Mouse (Mus musculus) layer of hippocampus, adult 9-10 months (tissue): ENCODE measurements around the gene Gpr25.

ENCODE experiments used
- DNase-seq: peaks from one replicate; pipeline ENCODE4 v3.0.0; 2022; ENCODE audit warnings: low spot score

Gpr25 gene

DNA sequence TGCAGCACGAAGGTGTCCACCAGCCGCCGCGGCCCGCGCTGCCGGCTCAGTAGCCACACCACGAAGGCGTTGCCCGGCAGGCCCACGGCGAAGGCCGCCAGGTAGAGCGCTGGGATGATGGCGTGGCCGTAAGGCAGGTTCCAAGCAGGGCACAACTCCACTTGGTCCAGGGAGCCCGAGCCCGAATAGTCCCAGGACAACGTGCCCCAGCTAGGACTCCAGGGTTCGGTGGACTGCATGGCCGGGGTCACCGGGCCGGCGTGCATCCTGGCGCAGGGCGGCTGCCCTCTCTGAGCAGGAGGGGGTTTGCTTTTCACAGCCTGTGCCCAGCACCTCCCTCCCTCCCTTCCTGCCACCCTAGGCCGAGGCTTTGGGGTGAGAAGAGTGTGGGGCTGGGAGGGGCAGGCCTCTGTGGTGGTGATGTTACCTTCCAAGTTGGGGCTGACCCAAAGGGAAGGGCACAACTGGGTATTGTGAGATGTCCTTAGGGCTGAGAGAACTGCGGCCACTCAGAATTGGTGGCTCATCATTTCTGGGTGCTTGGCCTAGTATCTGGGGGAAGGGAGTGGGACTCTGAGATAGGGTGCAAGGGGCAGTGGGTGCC lies at the start of gene Gpr25:
Gene Gpr25 (minus strand): TSS at position 239 of the 604 bp plus-strand sequence.
- DNase-seq = no peak

DNA sequence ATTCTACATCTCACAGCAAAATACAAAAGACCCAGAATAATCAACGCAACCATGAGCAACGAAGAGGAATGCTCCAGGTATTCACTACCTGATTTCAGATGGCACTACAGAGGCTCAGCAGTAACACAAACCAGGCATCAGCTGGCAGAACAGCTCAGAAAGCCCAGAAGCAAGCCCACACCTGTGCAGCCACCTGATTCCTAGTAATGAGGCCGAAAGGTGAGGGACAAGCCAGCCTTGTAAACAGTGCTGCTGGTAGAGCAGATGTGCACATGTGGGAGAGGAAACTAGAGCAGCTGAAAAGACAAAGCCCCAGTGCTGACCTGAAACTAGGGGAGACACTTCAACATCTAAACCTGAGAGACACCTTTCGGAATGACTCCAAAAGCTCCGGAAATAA lies 48.5 kb upstream of the Gpr25 start:
- DNase-seq = no peak

DNA sequence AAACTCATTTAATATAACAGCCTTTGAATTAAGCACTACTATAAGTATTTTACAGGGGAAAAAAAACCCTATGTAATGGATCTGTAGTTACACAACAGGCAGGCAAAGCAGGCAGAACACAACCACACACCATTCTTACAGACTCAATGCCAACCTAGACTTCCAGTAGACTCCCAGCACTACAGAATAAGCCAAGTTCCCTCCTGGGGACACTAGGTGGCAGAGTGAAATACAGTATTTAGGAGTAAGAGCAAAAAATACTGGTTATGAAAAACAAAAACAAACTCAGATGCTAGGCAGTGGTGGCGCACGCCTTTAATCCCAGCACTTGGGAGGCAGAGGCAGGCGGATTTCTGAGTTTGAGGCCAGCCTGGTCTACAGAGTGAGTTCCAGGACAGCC lies 45.8 kb upstream of the Gpr25 start:
- peak; percentile 36 for DNase-seq

- DNase-seq = no peak
These were observed 33.3 kb upstream of the Gpr25 start for GRCm38 (mm10) chr1:136293961-136294360.

DNA sequence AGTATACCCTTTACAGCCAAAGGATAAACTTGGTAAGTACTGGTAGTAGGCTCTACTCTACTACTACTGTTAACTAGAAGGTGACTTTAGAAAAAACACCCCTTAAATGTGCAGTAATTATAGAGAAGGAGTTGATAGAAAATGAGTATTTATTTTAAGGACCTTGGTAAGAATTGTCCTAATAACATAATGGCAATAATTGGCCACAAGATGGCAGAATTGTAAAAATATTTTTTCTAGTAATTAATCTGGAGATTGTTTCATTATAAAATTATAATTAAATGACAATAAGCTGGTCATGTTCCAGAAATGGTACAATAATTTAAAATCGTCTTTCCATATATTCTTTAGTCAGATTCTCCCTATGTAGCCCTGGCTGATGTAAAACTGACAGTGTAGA lies 29.1 kb upstream of the Gpr25 start:
- DNase-seq = no peak

- no peak for DNase-seq
These were observed 16.7 kb upstream of the Gpr25 start for GRCm38 (mm10) chr1:136277366-136277765.

- DNase-seq = no peak
These were observed 7.6 kb upstream of the Gpr25 start for GRCm38 (mm10) chr1:136268224-136268623.

DNA sequence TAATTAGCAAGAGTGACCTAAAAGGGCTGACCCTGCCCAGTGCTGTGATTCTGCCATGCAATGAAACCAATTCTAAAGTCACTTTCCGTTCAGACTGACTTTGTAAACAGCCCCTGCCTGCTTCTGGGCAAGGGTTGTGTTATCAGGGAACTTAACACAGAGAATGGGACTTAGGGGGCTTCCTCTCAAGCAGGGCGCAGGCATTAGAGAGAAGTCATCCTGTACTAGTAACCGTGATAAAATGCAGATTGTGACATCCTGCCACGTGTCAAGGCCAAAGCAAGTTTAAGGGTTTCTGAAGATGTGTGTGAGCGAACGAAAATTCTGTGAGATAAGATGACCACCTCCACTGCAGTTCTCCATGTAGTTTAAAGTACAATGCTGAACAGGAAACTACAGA lies 5.5 kb upstream of the Gpr25 start:
- DNase-seq = no peak

DNA sequence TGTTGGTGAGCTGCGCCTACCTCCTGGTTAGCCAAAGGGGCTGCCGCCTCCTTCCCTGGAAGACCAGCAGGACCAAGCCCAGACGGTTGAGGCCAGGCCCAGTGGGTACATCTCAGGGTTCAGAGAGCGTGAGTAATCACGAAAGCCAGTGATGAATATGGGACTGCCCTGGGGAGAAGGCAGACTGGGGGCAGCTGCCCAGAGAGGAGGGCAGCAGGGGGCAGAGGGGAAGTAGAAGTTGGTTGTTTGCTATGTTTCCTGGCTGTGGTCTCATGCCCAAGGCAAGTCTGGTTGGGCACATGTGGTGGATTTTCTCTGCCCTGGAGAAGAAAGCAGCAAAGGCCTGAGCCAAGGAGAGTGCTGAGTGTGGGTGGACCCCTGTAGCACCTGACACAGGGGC lies 2.7 kb upstream of the Gpr25 start:
- DNase-seq = no peak

GRCm38 (mm10) chr1:136259893-136260634 lies 609 bp downstream of the Gpr25 start:
- DNase-seq = no peak

- no peak for DNase-seq
These were observed 1.2 kb downstream of the Gpr25 start for GRCm38 (mm10) chr1:136259543-136259892.

- no peak for DNase-seq
These were observed 2.2 kb downstream of the Gpr25 start for GRCm38 (mm10) chr1:136258495-136258894.

DNA sequence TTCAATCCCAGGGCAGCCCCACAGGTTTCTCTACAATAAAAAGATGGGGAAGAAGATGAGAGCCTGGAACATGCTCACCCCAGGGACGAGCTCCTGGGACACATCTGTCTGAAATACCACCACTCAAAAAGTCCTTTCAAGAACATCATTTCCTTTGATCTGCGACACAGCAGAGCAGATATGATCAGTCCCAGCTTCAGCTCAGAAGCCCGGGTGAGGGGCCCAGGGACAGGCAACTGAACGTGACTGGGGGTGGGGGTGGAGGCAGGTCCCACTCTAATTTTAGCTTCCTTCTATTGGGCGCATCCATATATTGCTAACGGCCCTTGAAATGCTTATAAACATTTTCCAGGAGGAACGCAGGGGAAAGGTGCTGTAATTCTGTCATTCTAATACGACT lies 5.0 kb downstream of the Gpr25 start:
- DNase-seq = no peak

- DNase-seq = no peak
These were observed 5.5 kb downstream of the Gpr25 start for GRCm38 (mm10) chr1:136255174-136255573.

GRCm38 (mm10) chr1:136254503-136255065 lies 6.1 kb downstream of the Gpr25 start:
- no peak for DNase-seq

DNA sequence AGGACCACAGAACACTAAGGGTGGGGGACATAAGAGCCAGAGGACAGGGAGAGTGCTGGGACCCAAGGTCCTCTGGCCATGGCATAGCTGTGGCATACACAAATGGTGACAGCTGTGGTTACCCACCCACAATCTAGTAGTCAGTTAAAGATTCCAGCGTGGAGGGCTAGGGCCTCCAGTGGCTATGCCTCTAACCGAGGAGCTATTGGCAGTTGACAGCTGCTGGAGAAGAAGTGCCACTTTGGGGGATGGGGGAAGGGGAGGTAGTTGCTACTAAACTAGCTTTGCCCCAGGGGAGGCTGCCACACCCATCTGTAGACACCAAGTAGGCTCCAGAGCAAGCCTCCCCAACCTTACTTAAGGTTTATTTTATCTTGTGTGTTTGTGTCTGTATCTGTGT lies 7.2 kb downstream of the Gpr25 start:
- no peak for DNase-seq

GRCm38 (mm10) chr1:136249662-136250061 lies 11.0 kb downstream of the Gpr25 start:
- no peak for DNase-seq

DNA sequence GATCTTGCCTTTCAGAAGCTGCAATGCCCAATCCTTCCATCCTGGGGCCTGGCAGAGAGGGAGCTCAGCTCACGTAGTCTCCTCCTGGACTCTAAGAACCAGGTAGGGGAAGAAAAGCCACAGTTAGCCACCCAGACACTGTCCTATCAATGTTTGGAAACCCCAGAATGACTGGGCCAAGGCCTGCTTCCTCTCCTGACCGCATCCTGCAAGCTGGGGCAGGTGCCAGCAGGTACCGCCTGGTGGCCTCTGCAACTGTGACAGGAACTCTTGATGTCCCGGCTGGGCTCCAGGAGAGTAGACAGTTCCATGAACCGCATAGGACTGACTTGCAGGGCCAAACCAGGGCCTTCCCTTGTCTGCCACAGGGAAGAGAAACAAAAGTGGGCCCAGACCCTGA lies 13.3 kb downstream of the Gpr25 start:
- no peak for DNase-seq

GRCm38 (mm10) chr1:136244469-136244868 lies 16.2 kb downstream of the Gpr25 start:
- no peak for DNase-seq

DNA sequence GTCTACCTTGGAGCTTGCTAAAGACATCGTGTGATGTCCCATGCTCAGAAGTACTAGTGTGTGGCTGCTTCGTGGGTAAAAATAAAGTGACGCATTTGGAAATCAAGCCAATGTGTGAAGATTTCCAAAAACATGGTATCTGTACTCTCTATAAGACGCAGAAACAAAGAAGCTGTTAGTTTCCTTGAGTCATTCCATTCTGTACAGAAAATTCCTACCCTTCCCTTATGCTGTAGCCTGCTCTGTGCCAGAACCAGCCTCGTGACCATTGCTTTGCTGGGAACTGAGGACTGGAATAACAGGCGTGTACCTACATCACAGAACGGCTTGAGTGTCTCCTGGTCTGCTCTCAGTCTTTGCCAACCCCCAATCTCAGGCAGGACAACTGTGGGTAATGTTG lies 18.9 kb downstream of the Gpr25 start:
- no peak for DNase-seq

DNA sequence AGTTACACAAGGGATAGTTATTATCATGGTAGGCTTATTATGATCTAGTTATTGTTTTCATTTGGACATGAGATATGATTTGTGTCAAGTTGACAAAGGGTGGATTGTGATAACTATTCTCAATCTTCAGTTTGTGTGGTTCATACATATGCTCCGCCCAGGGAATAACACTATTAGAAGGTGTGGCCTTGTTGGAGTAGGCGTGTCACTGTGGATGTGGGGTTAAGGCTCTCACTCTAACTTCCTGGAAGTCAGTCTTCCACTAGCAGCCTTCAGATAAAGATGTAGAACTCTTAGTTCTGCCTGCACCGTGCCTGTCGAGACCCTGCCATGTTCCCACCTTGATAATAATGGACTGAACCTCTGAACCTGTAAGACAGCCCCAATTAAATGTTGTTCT lies 22.2 kb downstream of the Gpr25 start:
- DNase-seq = no peak

- DNase-seq = no peak
These were observed 26.0 kb downstream of the Gpr25 start for GRCm38 (mm10) chr1:136234595-136235092.

GRCm38 (mm10) chr1:136233892-136234594 lies 26.6 kb downstream of the Gpr25 start, which contains the start of gene Inava:
Gene Inava, minus strand, starts transcription at chr1:136234264.
- no peak for DNase-seq
